Mouse (Mus musculus): Measurements from ENCODE around the gene Usf2.
"Not testable (repeated sequence)": the region's sequence is repeated elsewhere in the genome, so short reads cannot be mapped to it uniquely, and the experiment has no call there.

Usf2 gene

GRCm38 (mm10) chr7:30957367-30957783 lies 772 bp upstream of the Usf2 start:
- DNase-seq: peak; percentile 90 to 96

GRCm38 (mm10) chr7:30956357-30956751 lies 249 bp downstream of the Usf2 start:
- DNase-seq: peak in 1 of 2 experiments; percentile 74

GRCm38 (mm10) chr7:30955584-30956356 lies 833 bp downstream of the Usf2 start:
- peak; percentile 91 to 94 for DNase-seq

GRCm38 (mm10) chr7:30954971-30955520 lies 1.6 kb downstream of the Usf2 start:
- DNase-seq: no peak

GRCm38 (mm10) chr7:30954036-30954435 lies 2.6 kb downstream of the Usf2 start:
- no peak for DNase-seq

GRCm38 (mm10) chr7:30953459-30953858 lies 3.1 kb downstream of the Usf2 start:
- DNase-seq: no peak

GRCm38 (mm10) chr7:30952441-30953265 lies 4.0 kb downstream of the Usf2 start:
- no peak for DNase-seq

GRCm38 (mm10) chr7:30949902-30950301 lies 6.7 kb downstream of the Usf2 start:
- not testable (repeated sequence) for DNase-seq

- no peak for DNase-seq
Observed at GRCm38 (mm10) chr7:30945876-30946275, 10.7 kb downstream of the Usf2 start.

GRCm38 (mm10) chr7:30945466-30945865 lies 11.1 kb downstream of the Usf2 start:
- DNase-seq: not testable (repeated sequence)

- not testable (repeated sequence) for DNase-seq
Observed at GRCm38 (mm10) chr7:30944706-30945105, 11.9 kb downstream of the Usf2 start.

GRCm38 (mm10) chr7:30943909-30944635 lies 12.5 kb downstream of the Usf2 start, which contains the start of gene Hamp:
TSS of gene Hamp (minus strand) at chr7:30944032.
- no peak for DNase-seq

GRCm38 (mm10) chr7:30942365-30942764 lies 14.2 kb downstream of the Usf2 start:
- DNase-seq: not testable (repeated sequence)

GRCm38 (mm10) chr7:30940070-30940469 lies 16.5 kb downstream of the Usf2 start:
- not testable (repeated sequence) for DNase-seq

GRCm38 (mm10) chr7:30935422-30936099 lies 21.0 kb downstream of the Usf2 start:
- not testable (repeated sequence) for DNase-seq

GRCm38 (mm10) chr7:30924581-30924980 lies 32.0 kb downstream of the Usf2 start, which contains the start of gene Hamp2:
TSS of gene Hamp2 (minus strand) at chr7:30924681.
- DNase-seq: not testable (repeated sequence)

GRCm38 (mm10) chr7:30924071-30924470 lies 32.5 kb downstream of the Usf2 start:
- no peak for DNase-seq

GRCm38 (mm10) chr7:30922490-30922889 lies 34.1 kb downstream of the Usf2 start:
- not testable (repeated sequence) for DNase-seq

- DNase-seq: no peak
Observed at GRCm38 (mm10) chr7:30920217-30920616, 36.4 kb downstream of the Usf2 start.

GRCm38 (mm10) chr7:30917219-30917618 lies 39.4 kb downstream of the Usf2 start:
- no peak for DNase-seq

GRCm38 (mm10) chr7:30916713-30917112 lies 39.9 kb downstream of the Usf2 start:
- DNase-seq: no peak

GRCm38 (mm10) chr7:30914732-30915131 lies 41.9 kb downstream of the Usf2 start, which contains the start of gene Mag:
TSS of gene Mag (minus strand) at chr7:30914873.
- DNase-seq: peak in 1 of 2 experiments; percentile 17

Data from cerebellum, adult 18-20 months (tissue).